Mouse (Mus musculus) liver, embryonic 11.5 days (tissue): Measurements from ENCODE around the gene Cnot2. TPM values are rescaled to one million over a fixed set of nuclear protein-coding genes. Genes with fewer than 3 reads are reported as not detected.
"Not testable (repeated sequence)": the region's sequence is repeated elsewhere in the genome, so short reads cannot be mapped to it uniquely, and the experiment has no call there.

Experiments used
- ATAC-seq: fragments of 200-750 bp; cut with Nextera tagmentation; replicated peaks from 2 replicates; pipeline ENCODE4 v1.8.0; 2017; ENCODE audit warnings: moderate number of reproducible peaks, mild to moderate bottlenecking, moderate TSS enrichment, moderate library complexity; ENCODE audit not compliant: low FRiP score
- DNase-seq: peaks from one replicate; pipeline ENCODE4 v3.0.0-alpha.2; 2017; ENCODE audit warnings: low spot score
- H3K27ac ChIP-seq: fragments of 300-500 bp; sonication (generic); 2 replicates; pipeline ENCODE4 v1.5.1; 2014; ENCODE audit warnings: mild to moderate bottlenecking, low read depth, low read length, control low read depth
- H3K27me3 ChIP-seq: fragments of 300-500 bp; sonication (generic); replicated peaks from 2 replicates; pipeline ENCODE4 v1.6.1; 2014; ENCODE audit warnings: low read length, mixed read lengths; ENCODE audit not compliant: control insufficient read depth, insufficient read depth
- H3K36me3 ChIP-seq: fragments of 300-500 bp; sonication (generic); 2 replicates; pipeline ENCODE4 v1.6.1; 2014; ENCODE audit warnings: mild to moderate bottlenecking, low read length, moderate library complexity, mixed read lengths; ENCODE audit not compliant: control insufficient read depth, insufficient read depth
- H3K4me1 ChIP-seq: fragments of 300-500 bp; sonication (generic); replicated peaks from 2 replicates; pipeline ENCODE4 v1.6.1; 2014; ENCODE audit warnings: low read length, mixed read lengths; ENCODE audit not compliant: control insufficient read depth, insufficient read depth
- H3K4me2 ChIP-seq: fragments of 300-500 bp; sonication (generic); 2 replicates; pipeline ENCODE4 v1.6.1; 2014; ENCODE audit warnings: mild to moderate bottlenecking, control low read depth, moderate library complexity
- H3K4me3 ChIP-seq: fragments of 300-500 bp; sonication (generic); 2 replicates; pipeline ENCODE4 v1.5.1; 2014; ENCODE audit warnings: low read depth, low read length, control low read depth
- H3K9ac ChIP-seq: fragments of 300-500 bp; sonication (generic); 2 replicates; pipeline ENCODE4 v1.6.1; 2014; ENCODE audit warnings: low read depth, low read length, control low read depth
- H3K9me3 ChIP-seq: fragments of 300-500 bp; sonication (generic); 2 replicates; pipeline ENCODE4 v1.6.1; 2016; ENCODE audit warnings: low read length, inconsistent platforms, mixed read lengths; ENCODE audit not compliant: control insufficient read depth
- WGBS: fragments of 180-500 bp; shearing (Covaris S2); extraction: QIAGEN DNeasy Blood & Tissue Kit; methylation state at CpG from one replicate; pipeline ENCODE4 v1.1.7; 2014; 5-methylcytosine and 5-hydroxymethylcytosine counted together
- polyA plus RNA-seq: library from polyadenylated mRNA; unstranded; fragments of >200 nt; fragmentation: Nextera tagmentation; extraction: Ambion mirVana; gene quantifications from 2 replicates; pipeline ENCODE4 v1.2.1, GENCODE M21; 2014

The Cnot2 gene
- polyA plus RNA-seq, 1 experiment from 2014 or later, result 77.2 TPM

DNA sequence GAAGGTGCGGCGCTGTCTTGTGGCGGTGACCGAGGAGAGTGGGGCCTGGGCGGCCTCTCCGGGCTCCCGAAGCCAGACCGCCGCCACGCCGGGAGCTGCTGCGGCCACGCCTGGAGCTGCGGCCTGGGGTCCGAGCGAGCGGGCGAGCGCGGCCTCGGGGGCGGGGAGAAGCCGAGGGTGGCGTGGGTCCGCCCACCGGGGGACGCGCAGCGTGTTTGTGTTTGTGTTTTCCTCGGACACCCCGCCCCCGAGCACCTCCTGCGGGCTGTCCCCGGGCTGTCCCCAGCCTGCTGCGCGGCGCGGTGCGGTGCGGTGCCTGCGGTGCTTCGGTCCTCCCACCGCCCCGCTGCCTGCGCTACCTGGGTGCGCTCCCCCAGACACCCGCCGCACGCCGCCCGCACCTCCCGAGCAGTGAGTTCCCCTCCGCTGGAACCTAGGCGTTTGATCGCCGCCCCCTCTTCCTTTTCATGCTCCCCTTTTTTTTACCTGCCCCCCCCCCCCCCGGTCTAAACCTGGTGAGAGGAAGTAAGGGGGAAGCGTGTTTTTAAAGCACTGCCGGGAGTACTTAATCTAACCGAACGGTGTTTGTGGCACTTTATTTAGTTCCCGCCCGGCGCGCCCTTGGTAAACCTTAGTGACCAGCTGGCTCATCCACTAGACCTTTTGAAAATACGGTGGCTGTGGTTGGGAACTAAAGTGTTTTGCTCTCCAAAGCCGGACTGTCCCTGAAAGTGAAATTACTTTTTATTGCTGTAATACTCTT, 589 bp upstream of the Cnot2 start:
- Histone ChIP-seq H3K4me1 (peaks cover 5% of the 10 kb centered on the region), H3K9me3 (no peaks in the 10 kb centered on the region), H3K27me3 (no peaks in the 10 kb centered on the region), H3K9ac (peak overlapping the region; percentile 93), H3K4me2 (peak overlapping the region; percentile 86), H3K27ac (peak overlapping the region; percentile 94), H3K4me3 (peak overlapping the region; percentile 97), H3K36me3 (no peaks in the 10 kb centered on the region)
- under 1% methylated on average over 63 of the region's 67 CpGs for WGBS
- ATAC-seq (peak; percentile 80), DNase-seq (no peak)

DNA sequence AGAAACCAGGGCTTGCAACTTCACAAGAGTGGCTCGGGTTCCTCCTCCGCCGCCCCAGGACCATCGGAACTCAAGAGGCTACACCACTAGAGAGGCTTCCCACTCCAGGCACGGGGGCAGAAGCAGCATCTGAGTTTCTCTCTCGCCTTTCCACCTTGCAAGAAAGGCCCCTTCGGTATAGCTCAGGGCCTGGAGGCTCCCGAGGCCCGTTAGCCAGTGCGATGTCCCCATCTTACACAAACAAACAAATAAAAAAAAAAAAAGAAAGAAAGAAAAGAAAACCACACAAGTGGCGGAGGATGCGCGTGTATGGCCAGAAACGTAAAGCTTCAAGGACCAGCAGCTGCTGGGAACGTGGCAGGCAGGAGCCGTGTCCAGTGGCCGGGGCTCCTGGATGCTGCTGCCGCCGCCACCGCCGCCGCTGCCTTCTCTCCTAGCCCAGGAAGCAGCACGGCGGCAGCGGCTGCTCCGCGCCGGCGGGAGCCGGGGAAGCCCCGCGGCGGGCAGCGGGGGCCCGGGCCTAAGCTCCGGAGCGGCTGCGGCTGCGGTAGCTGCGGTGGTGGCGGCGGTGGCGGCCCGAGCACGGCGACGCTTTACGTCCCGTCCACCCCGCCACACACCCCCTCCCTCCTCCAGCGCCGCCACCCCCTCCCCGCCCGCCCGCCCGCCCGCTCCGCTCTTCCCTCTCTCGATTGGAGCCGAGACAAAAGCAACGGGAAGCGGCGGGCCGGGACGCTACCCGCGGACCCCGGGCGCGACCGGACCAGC, 536 bp downstream of the Cnot2 start:
- peak overlapping the region; percentile 97 for H3K4me3 ChIP-seq
- no peaks in the 10 kb centered on the region for H3K27me3 ChIP-seq
- peak; percentile 67 for DNase-seq
- H3K27ac ChIP-seq, result peak overlapping the region; percentile 94
- H3K9me3 ChIP-seq, result no peaks in the 10 kb centered on the region
- H3K4me1 ChIP-seq, result peaks cover 5% of the 10 kb centered on the region
- H3K4me2 ChIP-seq, result peak overlapping the region; percentile 86
- peak; percentile 78 for ATAC-seq
- under 1% methylated on average over 38 of the region's 71 CpGs for WGBS
- peak overlapping the region; percentile 93 for H3K9ac ChIP-seq
- no peaks in the 10 kb centered on the region for H3K36me3 ChIP-seq

DNA sequence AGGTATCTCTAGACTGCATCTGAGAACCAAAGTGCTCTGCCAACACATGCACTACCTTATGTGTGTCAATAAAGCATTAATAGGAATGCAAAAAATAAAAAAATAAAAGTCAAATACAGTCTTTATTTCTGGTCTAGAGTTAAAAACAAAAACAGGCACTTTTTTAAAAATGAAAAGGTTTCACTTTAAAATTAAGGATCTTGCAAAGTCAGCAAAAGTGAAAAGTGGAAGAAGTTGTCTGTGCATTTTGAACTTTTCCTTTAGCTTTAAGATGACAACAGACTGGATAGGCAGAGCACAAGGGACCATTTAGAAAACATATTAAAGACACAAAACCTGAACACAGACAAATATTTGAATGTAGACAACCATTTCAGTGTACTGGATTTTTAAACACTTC, 1.8 kb downstream of the Cnot2 start:
- DNase-seq, result no peak
- H3K9ac ChIP-seq, result no peak overlapping the region

DNA sequence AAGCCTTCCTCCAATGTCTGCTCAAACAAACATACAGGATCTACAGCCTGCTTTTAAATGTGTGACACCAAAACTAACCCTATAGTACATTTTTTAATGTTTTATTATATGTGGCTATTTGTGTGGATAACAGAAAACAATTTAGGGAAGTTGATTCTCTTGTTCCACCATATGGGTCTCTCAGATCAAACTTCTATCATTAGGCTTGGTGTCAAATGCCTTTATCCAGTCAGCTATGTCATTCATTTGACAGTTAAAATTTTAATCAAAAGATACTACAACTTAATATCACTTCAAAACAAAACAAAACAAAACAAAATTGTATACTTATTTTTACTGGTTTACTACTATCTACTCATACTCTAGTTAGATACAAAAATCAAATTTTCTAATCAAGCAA, 2.9 kb downstream of the Cnot2 start:
- ATAC-seq, result no peak
- no peaks in the 10 kb centered on the region for H3K27me3 ChIP-seq
- H3K4me3 ChIP-seq, result no peak overlapping the region
- no peaks in the 10 kb centered on the region for H3K9me3 ChIP-seq
- no peak overlapping the region for H3K4me2 ChIP-seq
- H3K4me1 ChIP-seq, result peaks cover 5% of the 10 kb centered on the region
- no peak overlapping the region for H3K27ac ChIP-seq
- H3K9ac ChIP-seq, result no peak overlapping the region
- no peak for DNase-seq
- no peaks in the 10 kb centered on the region for H3K36me3 ChIP-seq

More for the DNA sequence above, 1.8 kb downstream of the Cnot2 start:
- Histone ChIP-seq H3K27me3 (no peaks in the 10 kb centered on the region), H3K27ac (no peak overlapping the region), H3K36me3 (no peaks in the 10 kb centered on the region), H3K4me2 (peak overlapping the region; percentile 76), H3K4me3 (no peak overlapping the region), H3K9me3 (no peaks in the 10 kb centered on the region), H3K4me1 (peaks cover 5% of the 10 kb centered on the region)
- no peak for ATAC-seq

DNA sequence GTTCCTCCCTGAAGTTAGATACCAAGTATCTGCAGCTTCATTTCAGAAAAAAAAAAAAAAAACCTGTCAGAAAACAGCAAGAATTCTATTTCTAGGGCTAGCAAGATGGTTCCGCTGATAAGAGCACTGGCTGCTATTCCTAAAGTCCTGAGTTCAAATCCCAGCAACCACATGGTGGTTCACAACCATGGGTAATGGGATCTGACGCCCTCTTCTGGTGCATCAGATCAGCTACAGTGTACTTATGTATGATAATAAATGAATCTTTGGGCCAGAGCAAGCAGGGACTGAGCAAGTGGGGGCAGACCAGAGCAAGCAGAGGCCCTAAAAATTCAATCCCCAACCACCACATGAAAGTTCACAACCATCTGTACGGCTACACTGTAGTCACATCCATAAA, 4.1 kb downstream of the Cnot2 start:
- WGBS, result 80% methylated on average over 3 of the region's 3 CpGs
- H3K9me3 ChIP-seq, result no peaks in the 10 kb centered on the region
- H3K27me3 ChIP-seq, result no peaks in the 10 kb centered on the region
- no peaks in the 10 kb centered on the region for H3K36me3 ChIP-seq
- no peak overlapping the region for H3K4me3 ChIP-seq
- no peak overlapping the region for H3K9ac ChIP-seq
- DNase-seq (no peak), ATAC-seq (no peak)
- no peak overlapping the region for H3K4me2 ChIP-seq
- no peaks in the 10 kb centered on the region; the same call in 1 of the 2 replicates for H3K4me1 ChIP-seq
- H3K27ac ChIP-seq, result no peak overlapping the region

DNA sequence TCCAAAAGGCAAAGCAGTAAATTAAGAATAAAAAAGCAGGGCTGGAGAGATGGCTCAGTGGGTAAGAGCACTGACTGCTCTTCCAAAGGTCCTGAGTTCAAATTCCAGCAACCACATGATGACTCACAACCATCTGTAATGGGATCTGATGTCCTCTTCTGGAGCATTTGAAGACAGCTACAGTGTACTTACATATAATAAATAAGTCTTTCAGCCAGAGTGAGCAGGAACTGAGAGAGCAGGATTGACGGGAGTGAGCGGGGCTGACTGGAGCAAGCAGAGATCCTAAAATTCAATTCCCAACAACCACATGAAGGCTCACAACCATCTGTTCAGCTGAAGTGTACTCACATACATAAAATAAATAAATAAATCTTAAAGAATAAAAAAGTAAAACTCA, 5.2 kb downstream of the Cnot2 start:
- not testable (repeated sequence) for ATAC-seq, H3K4me3 ChIP-seq, H3K9me3 ChIP-seq, H3K36me3 ChIP-seq, H3K4me2 ChIP-seq, H3K27ac ChIP-seq, H3K4me1 ChIP-seq, H3K9ac ChIP-seq, H3K27me3 ChIP-seq, DNase-seq
- WGBS, result 86% methylated on average over 2 of the region's 2 CpGs

DNA sequence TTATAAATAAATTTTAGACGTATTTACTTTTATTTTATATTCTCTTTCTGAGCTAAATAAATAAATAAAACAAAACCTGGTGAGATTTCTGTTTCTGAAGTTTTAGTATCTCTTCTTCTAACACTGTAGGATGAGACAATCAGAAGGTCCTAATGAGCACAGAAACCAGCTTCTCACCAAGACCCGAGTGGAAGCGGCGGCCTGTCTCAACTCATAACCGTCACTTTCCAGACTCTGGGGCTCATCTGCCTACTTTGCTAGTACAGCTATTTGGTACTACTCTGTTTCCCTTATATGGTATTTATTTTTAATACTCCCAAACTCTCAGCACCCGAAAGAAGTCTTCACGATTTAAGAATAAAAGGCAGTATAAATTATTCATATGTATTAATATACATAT, 10.8 kb downstream of the Cnot2 start:
- ATAC-seq, result no peak
- no peak overlapping the region for H3K27ac ChIP-seq
- no peaks in the 10 kb centered on the region for H3K27me3 ChIP-seq
- H3K4me2 ChIP-seq, result no peak overlapping the region
- WGBS, result 88% methylated on average over 7 of the region's 7 CpGs
- H3K9ac ChIP-seq, result no peak overlapping the region
- H3K4me1 ChIP-seq, result peaks cover 5% of the 10 kb centered on the region; the same call in 1 of the 2 replicates
- no peaks in the 10 kb centered on the region for H3K9me3 ChIP-seq
- H3K4me3 ChIP-seq, result no peak overlapping the region
- no peaks in the 10 kb centered on the region for H3K36me3 ChIP-seq
- DNase-seq, result no peak

DNA sequence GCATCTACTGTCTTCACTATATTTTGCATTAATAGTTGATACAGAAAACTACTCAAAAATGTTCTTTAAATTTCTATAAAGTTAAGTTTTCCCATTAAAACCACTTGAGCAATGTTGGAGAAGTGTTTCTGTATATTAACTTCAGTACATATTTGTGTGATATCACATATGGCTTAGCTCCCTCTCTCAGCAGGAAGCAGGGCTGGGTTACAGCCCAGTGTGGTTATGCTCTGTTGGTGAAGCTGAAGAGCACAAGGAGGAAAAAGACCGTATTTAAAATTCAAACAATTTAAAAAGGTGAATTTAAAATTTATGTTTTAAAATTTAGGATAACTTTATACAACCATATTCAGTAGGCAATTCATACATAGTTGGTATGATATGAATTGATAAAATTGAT, 12.8 kb downstream of the Cnot2 start:
- Histone ChIP-seq H3K27ac (no peak overlapping the region), H3K4me2 (no peak overlapping the region), H3K9ac (no peak overlapping the region), H3K4me3 (no peak overlapping the region), H3K4me1 (peaks cover 5% of the 10 kb centered on the region; the same call in 1 of the 2 replicates), H3K36me3 (no peaks in the 10 kb centered on the region), H3K27me3 (no peaks in the 10 kb centered on the region), H3K9me3 (no peaks in the 10 kb centered on the region)
- 78% methylated on average over 1 of the region's 1 CpGs for WGBS
- ATAC-seq (no peak), DNase-seq (no peak)
